Mouse (Mus musculus) brain, embryonic 14.5 days (tissue): Measurements from ENCODE around the gene Itpr1. TPM values are rescaled to one million over a fixed set of nuclear protein-coding genes. Genes with fewer than 3 reads are reported as not detected.
"Not testable (repeated sequence)": the region's sequence is repeated elsewhere in the genome, so short reads cannot be mapped to it uniquely, and the experiment has no call there.

ENCODE experiments used
- DNase-seq: peaks from one replicate; pipeline ENCODE4 v3.0.0-alpha.2; 2011; ENCODE audit warnings: low read depth
- CTCF ChIP-seq: fragments of 200-500 bp; IDR thresholded peaks from 2 replicates; pipeline ENCODE4 v1.5.1; 2012; ENCODE audit warnings: inconsistent platforms, mild to moderate bottlenecking, moderate library complexity, borderline replicate concordance; ENCODE audit not compliant: insufficient read depth, insufficient read length; ENCODE audit errors: extremely low read depth
- POLR2A ChIP-seq: fragments of 200-500 bp; IDR thresholded peaks from 2 replicates; pipeline ENCODE4 v1.6.1; 2012; ENCODE audit warnings: mild to moderate bottlenecking, inconsistent platforms, borderline replicate concordance; ENCODE audit not compliant: poor library complexity, insufficient read depth, insufficient read length, severe bottlenecking; ENCODE audit errors: extremely low read depth
- polyA plus RNA-seq: library from polyadenylated mRNA; depleted of rRNA; stranded (reverse); fragments of >200 nt; gene quantifications from 2 replicates; pipeline ENCODE4 v1.2.3, GENCODE M21; 2012

Gene Itpr1
- polyA plus RNA-seq, 1 experiment: 9.9 TPM

DNA sequence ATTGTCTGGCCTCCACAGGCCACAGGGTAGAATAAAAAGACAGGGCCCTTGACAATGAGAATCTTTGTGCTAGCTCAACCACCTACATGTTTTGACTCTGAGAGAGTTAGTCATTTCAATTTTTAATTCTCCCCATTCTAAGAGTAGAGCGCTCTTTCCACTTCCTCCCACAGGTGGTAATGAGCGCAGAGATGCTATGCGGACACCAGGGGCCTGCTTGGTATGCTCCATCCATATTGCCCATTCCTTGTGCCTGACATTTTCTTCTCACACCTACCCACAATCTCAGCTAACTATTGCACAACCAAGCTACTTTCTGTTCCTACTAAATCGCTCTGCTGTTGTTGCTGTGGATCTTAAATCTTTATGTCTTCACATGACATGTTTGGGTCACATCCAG is 341.5 kb downstream of the Itpr1 start:
- TF ChIP-seq POLR2A (no peak), CTCF (no peak)
- no peak for DNase-seq

- no peak for DNase-seq
- TF ChIP-seq CTCF: no peak
- TF ChIP-seq POLR2A: no peak
These were observed 342.0 kb downstream of the Itpr1 start for GRCm38 (mm10) chr6:108554878-108555277.

DNA sequence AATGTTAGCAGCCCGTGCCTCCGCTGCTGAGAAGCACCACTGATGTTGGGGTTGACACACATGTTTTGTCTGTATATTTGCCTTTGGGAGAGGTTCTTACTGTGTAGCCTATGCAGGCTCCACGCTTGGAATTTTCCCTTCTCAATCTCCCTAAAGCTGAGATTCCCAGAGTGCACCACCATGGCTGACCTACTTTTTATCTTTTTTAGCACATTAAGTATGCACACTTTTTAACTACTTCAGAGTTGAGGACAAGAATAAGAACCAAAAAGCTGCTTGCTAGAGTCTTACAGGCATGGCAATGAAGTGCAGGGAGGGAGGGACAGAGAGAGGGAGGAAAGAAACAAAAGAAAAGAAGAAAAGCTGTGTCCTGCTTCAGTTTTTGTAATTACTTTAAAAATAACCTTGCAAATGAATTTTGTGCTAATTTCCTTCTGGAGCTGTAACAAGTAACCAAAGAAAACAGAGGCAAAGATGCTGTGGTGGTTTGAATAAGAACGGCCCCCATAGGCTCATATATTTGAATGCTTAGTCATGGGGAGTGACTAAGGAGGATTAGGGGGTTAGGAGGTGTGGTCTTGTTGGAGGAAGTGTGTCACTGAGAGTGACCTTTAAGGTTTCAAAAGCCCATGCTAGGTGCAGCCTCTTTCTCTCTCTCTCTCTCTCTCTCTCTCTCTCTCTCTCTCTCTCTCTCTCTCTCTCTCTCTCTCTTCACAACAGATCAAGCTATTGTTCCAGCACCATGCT is 344.9 kb downstream of the Itpr1 start:
- TF ChIP-seq POLR2A (no peak), CTCF (no peak)
- DNase-seq: no peak

- DNase-seq: not testable (repeated sequence)
These were observed 346.3 kb downstream of the Itpr1 start for GRCm38 (mm10) chr6:108559226-108559625.

GRCm38 (mm10) chr6:108562971-108563370 is 350.1 kb downstream of the Itpr1 start:
- DNase-seq: no peak
- TF ChIP-seq CTCF: no peak
- TF ChIP-seq POLR2A: no peak

- not testable (repeated sequence) for DNase-seq
These were observed 352.6 kb downstream of the Itpr1 start for GRCm38 (mm10) chr6:108565447-108565846.

GRCm38 (mm10) chr6:108566549-108566948 is 353.7 kb downstream of the Itpr1 start:
- DNase-seq: no peak
- TF ChIP-seq POLR2A: no peak
- TF ChIP-seq CTCF: no peak

GRCm38 (mm10) chr6:108569460-108570187 is 356.7 kb downstream of the Itpr1 start:
- DNase-seq: no peak
- TF ChIP-seq POLR2A (no peak), CTCF (no peak)

DNA sequence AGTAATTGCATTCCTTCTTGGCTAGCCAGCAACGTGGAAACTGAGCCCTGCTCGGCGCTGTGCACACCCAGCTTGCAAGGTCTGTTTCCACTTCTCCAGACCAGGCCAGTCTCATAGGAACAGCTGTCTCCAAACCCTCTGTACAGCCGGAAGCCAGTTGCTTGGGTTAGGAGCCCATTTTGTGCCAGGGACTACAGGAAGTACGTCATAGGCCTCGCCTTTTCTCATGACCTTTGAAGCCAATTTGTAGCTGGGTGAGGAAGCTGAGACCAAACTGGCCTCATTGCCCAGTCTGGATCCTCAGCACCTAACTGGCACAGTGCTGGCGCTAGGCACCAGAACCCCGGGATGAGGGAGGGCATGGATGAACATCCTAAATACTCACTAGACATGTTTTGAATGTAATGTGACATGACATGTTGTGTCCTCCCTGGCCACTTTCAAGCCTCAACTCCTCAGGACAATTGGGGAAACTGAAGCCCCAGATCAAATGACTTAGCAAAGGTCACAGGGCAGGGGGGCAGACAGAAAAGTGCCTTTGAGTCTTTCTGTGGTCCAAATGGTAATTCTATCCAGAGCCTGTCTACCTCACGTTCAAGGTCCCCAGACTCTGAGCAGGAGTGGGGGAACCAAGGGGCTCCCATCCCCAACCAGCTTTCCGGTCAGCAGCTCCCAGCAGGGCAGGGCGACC is 357.6 kb downstream of the Itpr1 start:
- DNase-seq: peak; percentile 15

GRCm38 (mm10) chr6:108571042-108571590 is 358.2 kb downstream of the Itpr1 start:
- peak; percentile 87 for DNase-seq
- no peak for TF ChIP-seq POLR2A
- no peak for TF ChIP-seq CTCF

More for the DNA sequence above, 357.6 kb downstream of the Itpr1 start:
- TF ChIP-seq POLR2A (no peak), CTCF (no peak)

- no peak for TF ChIP-seq CTCF
- TF ChIP-seq POLR2A: no peak
- no peak for DNase-seq
These were observed 359.8 kb downstream of the Itpr1 start for GRCm38 (mm10) chr6:108572646-108573045.

DNA sequence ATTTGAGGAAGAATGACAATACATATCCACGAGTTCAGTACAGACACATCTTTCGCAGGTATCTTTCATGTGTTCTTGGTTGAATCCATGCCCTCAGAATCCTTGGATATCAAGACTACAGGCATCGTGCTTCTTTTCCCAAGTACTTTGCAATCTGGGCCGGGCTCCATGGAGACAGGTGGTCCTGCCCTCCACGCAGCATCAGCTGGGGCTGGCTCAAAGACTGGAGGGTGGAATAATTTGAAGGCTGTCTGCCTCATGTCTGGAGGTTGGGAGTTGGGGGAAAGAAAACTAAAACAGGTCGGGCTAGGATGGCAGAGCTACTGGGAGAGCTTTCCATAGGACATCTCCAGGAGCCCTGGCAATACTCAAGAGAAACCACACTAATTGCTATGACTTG is 364.2 kb downstream of the Itpr1 start:
- DNase-seq: peak; percentile 16
- no peak for TF ChIP-seq POLR2A
- no peak for TF ChIP-seq CTCF

GRCm38 (mm10) chr6:108588426-108588825 is 375.5 kb downstream of the Itpr1 start:
- TF ChIP-seq POLR2A: no peak
- TF ChIP-seq CTCF: no peak
- no peak for DNase-seq
